Mouse (Mus musculus) kidney, postnatal 10 days (tissue): ENCODE data around the gene Tmub2.
A peak's percentile ranks its signal among the peaks of the same experiment; 100 is the strongest.
"Not testable (repeated sequence)": the region's sequence is repeated elsewhere in the genome, so short reads cannot be mapped to it uniquely, and the experiment has no call there.

Experiments used
- DNase-seq: peaks from one replicate; pipeline ENCODE4 v3.0.0; 2021; ENCODE audit warnings: mixed read lengths

Tmub2 gene

DNA sequence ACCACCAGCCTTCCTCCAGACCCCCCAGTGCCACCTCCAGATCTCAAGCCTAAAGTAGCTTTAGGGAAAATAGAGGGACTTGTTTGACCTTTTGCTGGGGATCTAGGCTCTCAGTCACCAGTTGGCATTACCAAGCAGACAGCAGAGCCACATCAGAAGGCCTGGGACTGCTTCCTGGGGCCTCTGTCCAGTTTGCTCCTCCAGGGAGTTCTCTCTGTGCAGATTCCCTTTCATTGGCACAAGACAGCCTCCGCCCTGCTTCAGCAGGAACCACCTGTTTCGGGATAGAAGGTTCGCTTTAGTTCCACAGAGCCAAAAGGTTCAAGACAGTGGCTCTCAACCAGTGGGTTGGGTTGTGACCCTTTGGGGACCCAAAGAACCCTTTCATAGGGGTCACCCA, 5.1 kb upstream of the Tmub2 start:
- no peak for DNase-seq

DNA sequence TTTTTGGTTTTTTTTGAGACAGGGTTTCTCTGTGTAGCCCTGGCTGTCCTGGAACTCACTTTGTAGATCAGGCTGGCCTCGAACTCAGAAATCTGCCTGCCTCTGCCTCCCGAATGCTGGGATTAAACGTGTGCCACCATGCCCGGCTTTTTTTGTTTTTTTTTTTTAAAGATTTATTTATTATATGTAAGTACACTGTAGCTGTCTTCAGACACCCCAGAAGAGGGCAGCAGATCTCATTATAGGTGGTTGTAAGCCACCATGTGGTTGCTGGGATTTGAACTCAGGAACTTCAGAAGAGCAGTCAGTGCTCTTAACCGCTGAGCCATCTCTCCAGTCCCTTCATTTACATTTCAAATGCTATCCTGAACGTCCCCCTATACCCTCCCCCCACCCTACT, 4.5 kb upstream of the Tmub2 start:
- DNase-seq = not testable (repeated sequence)

- DNase-seq = no peak
Observed at GRCm38 (mm10) chr11:102283922-102284321, 809 bp upstream of the Tmub2 start.

- DNase-seq = peak; percentile 83
Observed at GRCm38 (mm10) chr11:102285095-102285834, 534 bp downstream of the Tmub2 start.

GRCm38 (mm10) chr11:102287485-102287884, 2.8 kb downstream of the Tmub2 start:
- no peak for DNase-seq

DNA sequence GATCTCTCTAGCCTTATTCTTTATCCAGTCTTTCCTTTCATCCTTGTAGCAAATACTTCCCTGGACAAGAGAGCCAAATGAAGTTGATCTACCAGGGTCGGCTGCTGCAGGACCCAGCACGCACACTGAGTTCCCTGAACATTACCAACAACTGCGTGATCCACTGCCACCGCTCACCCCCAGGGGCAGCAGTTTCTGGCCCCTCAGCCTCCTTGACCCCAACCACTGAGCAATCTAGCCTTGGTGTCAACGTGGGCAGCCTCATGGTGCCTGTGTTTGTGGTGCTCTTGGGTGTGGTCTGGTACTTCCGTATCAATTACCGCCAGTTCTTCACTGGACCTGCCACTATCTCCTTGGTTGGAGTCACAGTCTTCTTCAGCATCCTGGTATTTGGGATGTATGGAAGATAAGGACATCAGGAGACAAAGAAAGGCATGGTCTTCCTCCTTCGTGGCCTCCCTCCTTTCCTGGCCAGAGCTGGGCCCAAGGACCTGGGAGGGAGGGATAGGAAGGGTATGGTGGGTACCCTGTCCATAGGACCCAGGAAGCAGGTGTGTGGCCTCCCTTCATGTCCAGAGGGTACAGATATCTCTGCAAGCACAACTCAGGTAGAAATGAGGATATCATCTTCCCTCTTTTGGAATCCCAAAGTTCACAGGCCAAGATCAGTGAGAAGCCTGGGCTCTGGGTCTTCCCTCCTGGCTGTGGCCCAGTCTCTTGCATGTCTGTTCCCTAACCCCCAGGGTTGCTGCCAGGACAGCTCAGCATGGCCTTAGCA, 3.5 kb downstream of the Tmub2 start:
- DNase-seq = no peak

- no peak for DNase-seq
Observed at GRCm38 (mm10) chr11:102288913-102289312, 4.2 kb downstream of the Tmub2 start.

DNA sequence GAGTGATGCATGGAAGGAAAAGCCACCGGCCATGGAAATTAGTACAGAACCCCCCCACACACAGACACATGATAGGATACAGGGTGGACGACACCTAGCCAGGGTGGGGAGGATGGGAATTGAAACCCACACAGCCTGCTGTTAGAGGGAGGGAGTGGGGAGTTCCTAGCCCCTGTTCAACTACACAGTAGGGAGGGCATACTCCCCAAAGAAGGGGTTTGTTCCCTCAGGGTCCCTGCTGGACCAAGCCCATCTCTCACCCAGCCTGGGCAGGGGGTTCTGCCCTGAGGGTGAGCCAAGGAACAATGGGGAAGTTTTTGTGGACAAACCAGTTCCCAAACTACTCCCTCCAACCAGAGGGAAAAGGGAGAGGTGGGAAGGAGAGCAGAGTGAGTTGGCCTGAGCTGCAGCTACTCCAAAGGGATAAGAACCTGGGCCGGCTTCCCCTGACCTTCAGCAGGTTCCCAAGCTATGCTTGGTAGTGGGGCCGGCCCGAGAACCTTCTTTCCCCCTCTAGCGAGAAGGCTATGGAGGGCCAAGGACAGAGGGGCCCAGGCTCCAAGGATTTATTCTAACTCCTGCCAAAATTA, 4.9 kb downstream of the Tmub2 start:
- no peak for DNase-seq

- DNase-seq = no peak
Observed at GRCm38 (mm10) chr11:102290141-102290540, 5.4 kb downstream of the Tmub2 start.

DNA sequence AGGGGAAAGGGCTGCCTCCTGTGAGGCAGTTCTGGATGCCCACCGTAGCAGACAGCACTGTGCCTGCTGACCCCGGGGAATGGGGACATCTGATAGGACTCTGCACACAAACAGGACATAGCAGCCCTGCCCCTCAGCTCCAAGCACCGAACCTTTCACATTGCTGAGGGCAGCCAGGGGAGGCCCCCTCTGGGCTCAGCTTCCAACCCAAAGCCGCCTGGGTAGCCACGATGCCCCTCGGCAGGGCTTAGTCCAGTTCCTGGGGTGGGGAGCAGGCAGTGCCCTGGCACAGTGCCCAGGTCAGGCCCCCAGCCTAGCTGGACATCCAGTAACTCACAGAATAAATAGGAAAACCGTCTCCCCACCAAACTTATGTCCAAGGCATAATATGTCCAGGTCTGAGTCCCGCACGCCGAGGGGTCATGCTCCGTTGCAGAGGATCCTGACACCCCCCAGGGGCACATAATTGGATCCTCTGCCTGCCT, 6.4 kb downstream of the Tmub2 start:
- no peak for DNase-seq

GRCm38 (mm10) chr11:102293971-102294370, 9.2 kb downstream of the Tmub2 start:
- no peak for DNase-seq

GRCm38 (mm10) chr11:102294416-102294815, 9.7 kb downstream of the Tmub2 start:
- no peak for DNase-seq

DNA sequence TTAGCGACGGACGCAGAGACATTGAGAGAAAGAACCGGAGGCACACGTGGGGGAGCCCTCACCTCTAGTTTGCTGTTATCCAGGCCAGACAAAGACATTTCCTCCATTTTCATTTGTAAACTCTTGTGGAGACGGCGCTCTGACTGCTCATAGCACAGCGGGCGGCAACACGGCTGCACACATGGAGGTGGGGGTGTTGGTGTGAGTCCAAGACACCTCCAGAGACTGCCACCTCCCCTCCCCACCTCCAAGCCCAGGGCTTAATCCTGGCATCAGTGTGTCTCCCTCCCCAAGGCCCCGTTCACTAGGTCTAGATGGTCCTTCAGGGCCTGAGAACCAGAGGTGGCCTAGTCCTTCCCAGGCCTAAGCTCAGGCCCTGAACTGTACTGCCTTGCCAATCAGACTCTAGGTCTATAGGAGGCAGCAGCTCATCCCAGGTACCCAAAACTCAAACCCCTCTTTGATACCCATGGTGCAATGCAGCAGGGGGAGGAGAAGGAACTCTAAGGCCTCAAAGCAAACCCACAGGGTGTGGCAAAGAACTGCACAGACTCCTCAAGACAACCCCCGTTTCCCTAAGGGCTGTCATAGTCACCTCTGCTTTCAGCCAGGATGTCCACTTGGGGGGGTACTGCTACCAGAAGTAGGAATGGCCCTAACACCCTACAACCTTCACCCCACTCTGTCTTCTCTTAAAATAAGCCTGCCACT, 10.3 kb downstream of the Tmub2 start:
- peak; percentile 46 for DNase-seq

- peak; percentile 85 for DNase-seq
Observed at GRCm38 (mm10) chr11:102295598-102296471, 11.1 kb downstream of the Tmub2 start.

DNA sequence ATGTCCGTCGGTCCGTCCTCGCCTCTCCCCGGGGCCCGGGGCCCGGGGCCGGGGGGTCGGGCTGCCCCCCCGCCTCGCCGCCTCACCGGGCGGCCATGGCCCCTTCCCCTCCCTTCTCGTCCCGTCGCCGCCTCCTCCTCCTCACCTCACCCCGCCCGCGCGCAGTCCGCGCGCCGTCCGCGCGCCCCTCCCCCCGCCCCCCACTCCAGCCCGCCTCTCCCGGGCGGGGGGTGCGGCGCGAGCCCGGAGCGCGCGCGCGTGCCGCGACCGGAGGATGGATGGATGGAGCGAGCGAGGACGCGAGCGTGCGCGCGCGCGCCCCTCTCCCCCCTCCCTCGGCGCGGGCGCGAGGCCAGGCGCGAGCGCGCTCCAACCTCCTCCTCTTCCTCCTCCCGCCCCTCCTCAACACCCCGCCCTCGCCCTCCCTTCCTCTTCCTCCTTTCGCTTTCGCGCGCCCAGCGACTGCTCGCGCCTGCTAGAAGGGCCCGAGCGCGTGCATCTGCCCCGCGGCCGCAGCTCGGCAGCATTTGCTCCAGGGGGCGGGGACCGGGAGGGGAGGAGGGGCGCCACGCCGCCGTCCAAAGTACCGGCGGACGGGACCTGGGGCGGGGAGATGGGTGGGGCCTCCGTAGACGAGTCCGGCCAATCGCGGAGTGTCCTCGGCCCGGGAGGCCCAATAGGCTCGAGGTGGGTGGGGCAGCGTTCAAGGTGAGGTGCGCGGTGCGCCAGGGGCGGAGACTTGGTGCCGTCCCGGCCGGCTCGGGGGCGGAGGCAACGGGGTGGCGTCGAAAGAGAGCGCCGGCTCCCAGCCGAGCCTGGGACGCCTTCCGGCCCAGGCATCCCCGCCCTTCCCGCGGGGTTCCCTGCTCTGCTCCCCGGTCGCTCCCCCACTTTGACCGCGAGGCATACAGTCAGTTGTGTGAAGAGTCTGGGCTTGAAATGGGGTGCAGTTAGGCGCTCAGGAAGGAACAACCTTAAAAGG, 12.1 kb downstream of the Tmub2 start, which contains the start of gene Atxn7l3:
TSS of gene Atxn7l3 (minus strand) at position 141 of the 982 bp plus-strand sequence.
- peak; percentile 99 for DNase-seq

DNA sequence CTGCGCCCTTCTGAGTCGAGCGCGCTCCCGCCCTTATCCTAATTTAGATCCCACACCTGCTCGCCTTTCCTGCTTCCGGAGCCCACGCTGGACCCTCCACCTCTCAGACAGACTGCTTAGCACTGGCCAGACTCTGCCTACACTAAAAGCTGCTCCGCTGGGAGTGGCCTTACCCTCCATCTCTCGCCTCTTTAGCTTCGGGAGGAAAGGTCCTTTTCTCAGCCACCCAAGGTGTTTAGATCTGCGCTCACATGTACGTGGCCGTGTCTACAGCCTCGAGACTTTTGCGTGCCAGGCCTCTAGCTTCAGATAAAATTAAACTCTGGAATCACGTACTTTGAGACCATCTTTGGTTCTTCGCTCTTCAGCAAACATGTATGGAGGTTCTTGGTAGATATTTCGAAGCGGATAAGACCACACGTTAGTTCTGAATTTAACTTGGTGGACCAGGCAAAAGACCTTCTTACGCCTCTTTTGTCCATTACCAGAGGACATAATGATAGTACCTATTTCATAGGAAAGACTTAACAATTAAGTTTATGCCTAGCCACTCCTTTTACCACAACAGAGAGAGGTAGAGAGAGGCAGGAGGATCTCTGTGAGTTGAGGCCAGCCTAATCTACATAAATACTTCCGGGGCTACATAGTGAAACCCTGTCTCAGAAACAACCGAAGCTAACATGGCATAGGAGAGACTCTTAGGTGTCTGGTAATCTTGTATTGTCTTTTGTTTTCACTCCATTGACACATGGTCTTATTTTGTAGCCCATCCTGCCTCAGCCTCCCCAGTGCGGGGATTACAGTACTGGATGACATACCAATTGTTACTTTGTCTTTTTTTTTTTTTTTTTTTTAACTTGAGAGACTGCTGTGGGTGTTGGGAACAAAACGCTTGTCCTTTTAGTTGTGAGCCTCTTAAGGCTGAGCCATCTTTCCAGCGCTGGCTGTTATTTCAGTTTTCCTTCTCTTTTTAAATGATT, 13.1 kb downstream of the Tmub2 start:
- no peak for DNase-seq

GRCm38 (mm10) chr11:102299839-102300238, 15.1 kb downstream of the Tmub2 start:
- DNase-seq = peak; percentile 78

- DNase-seq = no peak
Observed at GRCm38 (mm10) chr11:102304141-102304540, 19.4 kb downstream of the Tmub2 start.

GRCm38 (mm10) chr11:102305359-102305758, 20.6 kb downstream of the Tmub2 start:
- DNase-seq = no peak
